Mouse (Mus musculus) stomach, adult 2 months (tissue): ENCODE measurements around the gene Cltb. TPM values are rescaled to one million over a fixed set of nuclear protein-coding genes. Genes with fewer than 3 reads are reported as not detected.

Experiments
- polyA plus RNA-seq: library from polyadenylated mRNA; depleted of rRNA; stranded (reverse); fragments of >200 nt; gene quantifications from 2 replicates; pipeline ENCODE4 v1.2.3, GENCODE M21; 2012; rRNA removed

Cltb gene
- 76.8 and 94.8 TPM in 2 replicates for polyA plus RNA-seq

GRCm38 (mm10) chr13:54610972-54611754, at the start of gene Cltb:
Gene Cltb (minus strand): TSS chr13:54611344.

GRCm38 (mm10) chr13:54621155-54621932, 10.2 kb upstream of the Cltb start, which contains the start of gene Faf2:
Gene Faf2 (plus strand): TSS chr13:54621784.

GRCm38 (mm10) chr13:54589996-54590951, 20.9 kb downstream of the Cltb start, which contains the start of the genes Nop16 and Higd2a:
Gene Nop16 (minus strand): TSS chr13:54590090.
Gene Higd2a (plus strand): TSS chr13:54590207.

GRCm38 (mm10) chr13:54574854-54575481, 36.2 kb downstream of the Cltb start, which contains the start of gene Arl10:
Gene Arl10 (plus strand): TSS chr13:54575015.

GRCm38 (mm10) chr13:54565201-54565581, 46.0 kb downstream of the Cltb start, which contains the start of gene 4833439L19Rik:
Gene 4833439L19Rik (minus strand): TSS chr13:54565435.

Other genes with a start within 250 kb of the Cltb start
- gene Cplx2, start 240.0 kb downstream of the Cltb start, polyA plus RNA-seq, result 2.7 and 4.0 TPM in 2 replicates
- 8.9 and 16.7 TPM in 2 replicates for gene Thoc3, start 142.5 kb downstream of the Cltb start, polyA plus RNA-seq
- gene Simc1, start 107.6 kb downstream of the Cltb start, polyA plus RNA-seq, result 3.4 and 5.5 TPM in 2 replicates
- gene 4833439L19Rik, start 45.9 kb downstream of the Cltb start, polyA plus RNA-seq, result 45.2 and 45.4 TPM in 2 replicates
- 6.0 and 9.4 TPM in 2 replicates for gene Arl10, start 36.3 kb downstream of the Cltb start, polyA plus RNA-seq
- 1.2 and 1.5 TPM in 2 replicates for gene Nop16, start 21.3 kb downstream of the Cltb start, polyA plus RNA-seq
- 103 and 105 TPM in 2 replicates for gene Higd2a, start 21.1 kb downstream of the Cltb start, polyA plus RNA-seq
- gene Faf2, start 10.4 kb upstream of the Cltb start, polyA plus RNA-seq, result 6.0 and 8.2 TPM in 2 replicates
- 121 and 131 TPM in 2 replicates for gene Rnf44, start 82.6 kb upstream of the Cltb start, polyA plus RNA-seq
- 1.3 TPM in 2 replicates for gene Cdhr2, start 90.1 kb upstream of the Cltb start, polyA plus RNA-seq
- gene Gprin1, start 138.5 kb upstream of the Cltb start, polyA plus RNA-seq, result 0.17 and 0.40 TPM in 2 replicates
- gene Sncb, start 155.3 kb upstream of the Cltb start, polyA plus RNA-seq, result 1.0 and 1.6 TPM in 2 replicates
- not detected in 2 replicates for gene Eif4e1b, start 172.7 kb upstream of the Cltb start, polyA plus RNA-seq
- 7.5 and 9.4 TPM in 2 replicates for gene Tspan17, start 178.0 kb upstream of the Cltb start, polyA plus RNA-seq